Mouse (Mus musculus): ENCODE results near the gene Psapl1. TPM values are rescaled to one million over a fixed set of nuclear protein-coding genes. Genes with fewer than 3 reads are reported as not detected.

Psapl1 gene
- polyA plus RNA-seq, 1 experiment from 2014 or later = not detected

DNA sequence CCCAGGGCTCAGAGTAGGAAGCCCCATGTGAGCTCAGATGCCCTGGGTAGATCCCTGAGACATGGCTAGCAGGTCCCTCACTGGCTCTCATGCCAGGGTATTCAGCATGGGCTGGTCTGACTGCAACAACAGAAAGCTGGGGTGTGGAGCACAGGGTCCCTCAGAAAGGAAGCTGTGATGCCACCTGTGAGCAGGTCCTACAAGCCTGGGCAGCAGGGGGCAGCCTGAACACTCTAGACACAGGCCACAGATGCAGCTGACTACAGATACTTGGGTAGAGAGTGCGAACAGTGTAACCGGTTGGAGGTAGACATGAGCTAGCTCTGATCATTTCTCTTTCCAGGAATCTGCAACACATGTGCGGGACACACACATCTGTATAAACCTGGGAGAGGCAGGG lies 11.9 kb upstream of the Psapl1 start:
- WGBS = 81% methylated on average over 3 of the region's 3 CpGs
- no peak for ATAC-seq (ENCODE audit: insufficient number of reproducible peaks, insufficient read depth, low FRiP score, low read depth)
- no peaks in the 10 kb centered on the region for H3K9me3 ChIP-seq (ENCODE audit: control insufficient read depth, low read length)
- no peaks in the 10 kb centered on the region for H3K36me3 ChIP-seq (ENCODE audit: control insufficient read depth, insufficient read depth, low read length)
- peaks cover 8 to 10% of the 10 kb centered on the region in 2 experiments; a peak in 3 of 4 replicates for H3K4me1 ChIP-seq (ENCODE audit: control insufficient read depth in 2 of 2, insufficient read depth in 2 of 2, low read length in 2 of 2)
- no peak overlapping the region for H3K4me2 ChIP-seq (ENCODE audit: low read length)
- no peak overlapping the region for H3K4me3 ChIP-seq (ENCODE audit: control insufficient read depth in 1 of 2, insufficient read depth in 1 of 2, low read depth in 1 of 2, low read length in 2 of 2)
- H3K27me3 ChIP-seq (ENCODE audit: control insufficient read depth, insufficient read depth, low read length) = no peaks in the 10 kb centered on the region
- H3K9ac ChIP-seq (ENCODE audit: low read length) = no peak overlapping the region
- H3K27ac ChIP-seq (replicated peaks in 1 of 2; ENCODE audit: control insufficient read depth in 1 of 2, insufficient read depth in 1 of 2, low read depth in 2 of 2, low read length in 2 of 2) = no peak overlapping the region

DNA sequence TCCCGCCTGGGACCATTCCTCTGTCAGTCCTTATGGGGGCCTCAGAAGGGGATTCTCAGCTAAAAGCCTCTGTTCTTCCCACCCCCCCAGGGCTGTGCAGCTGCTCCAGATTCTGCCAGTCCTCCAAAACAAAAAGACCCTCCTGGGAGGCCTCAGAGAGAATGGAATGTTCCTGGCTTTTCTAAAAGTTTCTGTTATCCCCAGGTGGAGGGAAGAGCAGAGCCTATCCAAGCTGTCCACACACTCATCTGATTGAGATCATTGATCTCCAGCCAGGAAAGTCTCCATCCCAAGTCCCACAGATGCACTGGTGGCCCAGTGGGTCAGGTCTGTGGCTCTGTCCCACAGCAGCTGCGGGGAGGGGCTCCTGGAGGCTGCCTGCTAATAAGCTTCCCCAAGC lies 11.1 kb upstream of the Psapl1 start:
- Histone ChIP-seq H3K9ac (ENCODE audit: low read length) (no peak overlapping the region), H3K4me3 (ENCODE audit: control insufficient read depth in 1 of 2, insufficient read depth in 1 of 2, low read depth in 1 of 2, low read length in 2 of 2) (no peak overlapping the region), H3K9me3 (ENCODE audit: control insufficient read depth, low read length) (no peaks in the 10 kb centered on the region), H3K27ac (replicated peaks in 1 of 2; ENCODE audit: control insufficient read depth in 1 of 2, insufficient read depth in 1 of 2, low read depth in 2 of 2, low read length in 2 of 2) (no peak overlapping the region), H3K4me1 (ENCODE audit: control insufficient read depth in 2 of 2, insufficient read depth in 2 of 2, low read length in 2 of 2) (peaks cover 8 to 10% of the 10 kb centered on the region in 2 experiments; a peak in 3 of 4 replicates), H3K36me3 (ENCODE audit: control insufficient read depth, insufficient read depth, low read length) (no peaks in the 10 kb centered on the region), H3K4me2 (ENCODE audit: low read length) (no peak overlapping the region), H3K27me3 (ENCODE audit: control insufficient read depth, insufficient read depth, low read length) (no peaks in the 10 kb centered on the region)
- WGBS = 72% methylated on average over 2 of the region's 2 CpGs
- no peak for ATAC-seq (ENCODE audit: insufficient number of reproducible peaks, insufficient read depth, low FRiP score, low read depth)

DNA sequence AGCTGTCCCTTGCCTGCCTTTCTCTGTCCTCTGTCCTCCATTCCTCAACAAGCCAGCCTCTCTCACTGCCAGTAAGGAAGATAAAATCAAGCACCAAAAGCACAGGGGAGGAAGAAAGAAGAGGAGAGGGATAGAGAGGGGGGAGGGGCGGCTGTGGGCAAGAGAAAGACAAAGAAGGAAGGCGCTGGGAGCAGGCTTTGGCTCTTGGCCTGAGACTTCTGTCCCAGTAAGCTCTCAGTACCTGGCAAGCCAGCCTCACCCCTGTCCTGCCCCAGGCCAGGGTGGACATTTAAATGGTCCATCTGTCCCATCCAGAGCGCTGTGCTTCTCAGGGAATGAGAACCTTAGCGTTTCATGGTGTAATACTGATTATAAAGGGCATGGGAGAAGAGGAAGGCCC lies 9.2 kb upstream of the Psapl1 start:
- 60% methylated on average over 4 of the region's 4 CpGs for WGBS
- no peak overlapping the region for H3K9ac ChIP-seq (ENCODE audit: low read length)
- H3K9me3 ChIP-seq (ENCODE audit: control insufficient read depth, low read length) = no peaks in the 10 kb centered on the region
- ATAC-seq (ENCODE audit: insufficient number of reproducible peaks, insufficient read depth, low FRiP score, low read depth) = no peak
- no peak overlapping the region for H3K4me3 ChIP-seq (ENCODE audit: control insufficient read depth in 1 of 2, insufficient read depth in 1 of 2, low read depth in 1 of 2, low read length in 2 of 2)
- H3K27ac ChIP-seq (replicated peaks in 1 of 2; ENCODE audit: control insufficient read depth in 1 of 2, insufficient read depth in 1 of 2, low read depth in 2 of 2, low read length in 2 of 2) = no peak overlapping the region
- no peak overlapping the region for H3K4me2 ChIP-seq (ENCODE audit: low read length)
- H3K4me1 ChIP-seq (ENCODE audit: control insufficient read depth in 2 of 2, insufficient read depth in 2 of 2, low read length in 2 of 2) = peaks cover 8 to 10% of the 10 kb centered on the region in 2 experiments; a peak in 3 of 4 replicates
- no peaks in the 10 kb centered on the region for H3K36me3 ChIP-seq (ENCODE audit: control insufficient read depth, insufficient read depth, low read length)
- no peaks in the 10 kb centered on the region for H3K27me3 ChIP-seq (ENCODE audit: control insufficient read depth, insufficient read depth, low read length)

DNA sequence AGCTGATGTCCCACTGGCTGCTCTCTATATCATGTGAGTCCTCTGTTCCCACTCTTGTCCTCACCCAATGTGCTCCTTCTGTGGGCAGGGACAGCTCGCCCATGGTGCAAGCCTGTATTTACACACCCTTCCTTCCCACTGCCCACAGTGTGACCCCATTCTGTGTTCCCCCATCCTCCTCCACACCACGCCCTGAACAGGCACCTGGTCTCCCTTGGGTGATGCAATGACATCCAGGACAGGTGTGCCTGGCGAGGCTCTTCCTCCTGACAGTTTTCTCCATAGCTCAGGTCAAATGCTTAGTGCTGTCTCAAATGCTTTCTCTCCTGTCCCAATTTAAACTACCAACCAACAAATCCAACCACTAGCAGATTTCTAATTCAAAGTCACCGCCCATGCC lies 8.4 kb upstream of the Psapl1 start:
- Histone ChIP-seq H3K9me3 (ENCODE audit: control insufficient read depth, low read length) (no peaks in the 10 kb centered on the region), H3K27ac (replicated peaks in 1 of 2; ENCODE audit: control insufficient read depth in 1 of 2, insufficient read depth in 1 of 2, low read depth in 2 of 2, low read length in 2 of 2) (no peak overlapping the region), H3K36me3 (ENCODE audit: control insufficient read depth, insufficient read depth, low read length) (no peaks in the 10 kb centered on the region), H3K9ac (ENCODE audit: low read length) (no peak overlapping the region), H3K4me3 (ENCODE audit: control insufficient read depth in 1 of 2, insufficient read depth in 1 of 2, low read depth in 1 of 2, low read length in 2 of 2) (no peak overlapping the region), H3K4me2 (ENCODE audit: low read length) (no peak overlapping the region), H3K27me3 (ENCODE audit: control insufficient read depth, insufficient read depth, low read length) (no peaks in the 10 kb centered on the region), H3K4me1 (ENCODE audit: control insufficient read depth in 2 of 2, insufficient read depth in 2 of 2, low read length in 2 of 2) (peaks cover 8 to 10% of the 10 kb centered on the region in 2 experiments; a peak in 3 of 4 replicates)
- 88% methylated on average over 4 of the region's 4 CpGs for WGBS
- ATAC-seq (ENCODE audit: insufficient number of reproducible peaks, insufficient read depth, low FRiP score, low read depth) = no peak

GRCm38 (mm10) chr5:36199519-36199918 lies 4.3 kb upstream of the Psapl1 start:
- no peaks in the 10 kb centered on the region for H3K36me3 ChIP-seq (ENCODE audit: control insufficient read depth, insufficient read depth, low read length)
- H3K27me3 ChIP-seq (ENCODE audit: control insufficient read depth, insufficient read depth, low read length) = no peaks in the 10 kb centered on the region
- no peak for ATAC-seq (ENCODE audit: insufficient number of reproducible peaks, insufficient read depth, low FRiP score, low read depth)
- no peak overlapping the region for H3K4me3 ChIP-seq (ENCODE audit: control insufficient read depth in 1 of 2, insufficient read depth in 1 of 2, low read depth in 1 of 2, low read length in 2 of 2)
- H3K4me1 ChIP-seq (ENCODE audit: control insufficient read depth in 2 of 2, insufficient read depth in 2 of 2, low read length in 2 of 2) = peaks cover 11 to 13% of the 10 kb centered on the region in 2 experiments; a peak in 3 of 4 replicates
- H3K27ac ChIP-seq (replicated peaks in 1 of 2; ENCODE audit: control insufficient read depth in 1 of 2, insufficient read depth in 1 of 2, low read depth in 2 of 2, low read length in 2 of 2) = no peak overlapping the region
- WGBS = 67% methylated on average over 1 of the region's 1 CpGs
- H3K9ac ChIP-seq (ENCODE audit: low read length) = no peak overlapping the region
- no peaks in the 10 kb centered on the region for H3K9me3 ChIP-seq (ENCODE audit: control insufficient read depth, low read length)
- no peak overlapping the region for H3K4me2 ChIP-seq (ENCODE audit: low read length)

DNA sequence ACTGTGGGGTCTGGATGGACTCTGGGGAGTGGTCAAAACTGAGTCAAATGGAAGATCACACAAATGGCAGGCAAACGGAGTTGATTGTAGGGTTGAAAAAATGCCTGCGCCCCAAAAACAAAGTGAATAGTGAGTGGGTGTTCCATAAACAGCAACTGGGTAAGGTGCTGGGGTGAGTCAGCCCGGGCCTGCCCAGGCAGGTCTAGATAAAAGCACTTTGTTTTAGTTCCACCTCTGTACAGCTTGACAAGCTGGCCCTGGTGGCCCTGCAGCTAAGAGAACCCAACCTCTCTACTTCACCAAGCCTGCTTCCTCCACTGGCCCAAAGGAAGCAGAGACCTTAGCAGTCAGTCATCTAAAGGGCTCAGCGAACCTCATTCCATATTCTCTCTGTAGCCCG lies 1.0 kb upstream of the Psapl1 start:
- H3K27ac ChIP-seq (replicated peaks in 1 of 2; ENCODE audit: control insufficient read depth in 1 of 2, insufficient read depth in 1 of 2, low read depth in 2 of 2, low read length in 2 of 2) = no peak overlapping the region
- H3K4me3 ChIP-seq (ENCODE audit: control insufficient read depth in 1 of 2, insufficient read depth in 1 of 2, low read depth in 1 of 2, low read length in 2 of 2) = no peak overlapping the region
- H3K4me1 ChIP-seq (ENCODE audit: control insufficient read depth in 2 of 2, insufficient read depth in 2 of 2, low read length in 2 of 2) = peaks cover 6 to 11% of the 10 kb centered on the region in 2 experiments; a peak in 3 of 4 replicates
- ATAC-seq (ENCODE audit: insufficient number of reproducible peaks, insufficient read depth, low FRiP score, low read depth) = no peak
- H3K36me3 ChIP-seq (ENCODE audit: control insufficient read depth, insufficient read depth, low read length) = no peaks in the 10 kb centered on the region
- no peak overlapping the region for H3K4me2 ChIP-seq (ENCODE audit: low read length)
- H3K9me3 ChIP-seq (ENCODE audit: control insufficient read depth, low read length) = no peaks in the 10 kb centered on the region
- WGBS = 57% methylated on average over 5 of the region's 5 CpGs
- no peaks in the 10 kb centered on the region for H3K27me3 ChIP-seq (ENCODE audit: control insufficient read depth, insufficient read depth, low read length)
- no peak overlapping the region for H3K9ac ChIP-seq (ENCODE audit: low read length)

- no peaks in the 10 kb centered on the region for H3K36me3 ChIP-seq (ENCODE audit: control insufficient read depth, insufficient read depth, low read length)
- WGBS = 85% methylated on average over 5 of the region's 5 CpGs
- peaks cover 6 to 11% of the 10 kb centered on the region in 2 experiments; a peak in 3 of 4 replicates for H3K4me1 ChIP-seq (ENCODE audit: control insufficient read depth in 2 of 2, insufficient read depth in 2 of 2, low read length in 2 of 2)
- H3K4me3 ChIP-seq (ENCODE audit: control insufficient read depth in 1 of 2, insufficient read depth in 1 of 2, low read depth in 1 of 2, low read length in 2 of 2) = no peak overlapping the region
- no peak for ATAC-seq (ENCODE audit: insufficient number of reproducible peaks, insufficient read depth, low FRiP score, low read depth)
- no peaks in the 10 kb centered on the region for H3K9me3 ChIP-seq (ENCODE audit: control insufficient read depth, low read length)
- no peak overlapping the region for H3K9ac ChIP-seq (ENCODE audit: low read length)
- H3K4me2 ChIP-seq (ENCODE audit: low read length) = no peak overlapping the region
- no peak overlapping the region for H3K27ac ChIP-seq (replicated peaks in 1 of 2; ENCODE audit: control insufficient read depth in 1 of 2, insufficient read depth in 1 of 2, low read depth in 2 of 2, low read length in 2 of 2)
- H3K27me3 ChIP-seq (ENCODE audit: control insufficient read depth, insufficient read depth, low read length) = no peaks in the 10 kb centered on the region
Measured at GRCm38 (mm10) chr5:36203421-36203820, 400 bp upstream of the Psapl1 start.

DNA sequence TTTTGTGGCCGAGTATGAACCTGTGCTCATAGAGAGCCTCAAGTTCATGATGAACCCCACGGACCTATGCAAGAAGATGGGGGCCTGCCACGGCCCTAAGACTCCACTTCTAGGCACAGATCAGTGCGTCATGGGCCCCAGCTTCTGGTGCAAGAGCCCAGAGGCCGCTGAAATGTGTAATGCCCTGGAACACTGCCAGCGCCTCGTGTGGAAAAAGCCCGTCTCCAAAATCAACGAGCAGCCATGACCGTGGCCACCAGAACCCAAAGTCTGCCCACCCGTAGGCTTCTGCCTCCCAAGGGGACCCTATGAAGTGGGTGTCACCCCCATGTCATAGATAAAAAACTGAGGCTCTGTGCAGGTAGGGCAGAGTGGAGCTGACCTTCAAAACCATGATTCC lies 1.6 kb downstream of the Psapl1 start:
- no peak overlapping the region for H3K4me2 ChIP-seq (ENCODE audit: low read length)
- peaks cover 6 to 11% of the 10 kb centered on the region in 2 experiments; a peak in 3 of 4 replicates for H3K4me1 ChIP-seq (ENCODE audit: control insufficient read depth in 2 of 2, insufficient read depth in 2 of 2, low read length in 2 of 2)
- no peaks in the 10 kb centered on the region for H3K36me3 ChIP-seq (ENCODE audit: control insufficient read depth, insufficient read depth, low read length)
- no peak overlapping the region for H3K27ac ChIP-seq (replicated peaks in 1 of 2; ENCODE audit: control insufficient read depth in 1 of 2, insufficient read depth in 1 of 2, low read depth in 2 of 2, low read length in 2 of 2)
- no peaks in the 10 kb centered on the region for H3K9me3 ChIP-seq (ENCODE audit: control insufficient read depth, low read length)
- H3K9ac ChIP-seq (ENCODE audit: low read length) = no peak overlapping the region
- 67% methylated on average over 11 of the region's 11 CpGs for WGBS
- H3K4me3 ChIP-seq (ENCODE audit: control insufficient read depth in 1 of 2, insufficient read depth in 1 of 2, low read depth in 1 of 2, low read length in 2 of 2) = no peak overlapping the region
- ATAC-seq (ENCODE audit: insufficient number of reproducible peaks, insufficient read depth, low FRiP score, low read depth) = no peak
- H3K27me3 ChIP-seq (ENCODE audit: control insufficient read depth, insufficient read depth, low read length) = no peaks in the 10 kb centered on the region
